21 mouse cellular contexts compared by ENCODE assay signal in the genomic region with DNA sequence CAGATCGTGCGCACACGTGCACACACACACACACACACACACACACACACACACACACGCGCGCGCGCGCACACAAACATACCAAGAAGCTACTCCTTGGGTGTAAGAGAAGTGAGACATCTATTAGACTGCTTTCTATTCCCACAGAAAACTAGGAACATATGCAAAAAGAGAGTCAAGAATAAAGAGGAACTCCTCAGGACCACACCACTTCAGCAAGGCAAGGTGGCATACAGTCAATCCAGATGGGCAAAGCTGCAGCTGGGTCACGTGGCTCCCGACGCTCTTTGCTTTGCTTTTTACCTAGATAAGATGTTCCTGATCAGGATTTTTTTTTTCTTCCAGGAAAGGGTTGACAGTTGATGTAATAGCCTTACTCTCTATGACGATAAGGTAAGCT.
"Had no signal": no experiment of that assay in that cellular context is flagged by ENCODE, and none has a peak within 500 bp of the region (broad histone marks: within the 10 kb centered on the region; RNA-seq: fewer than 3 reads in every experiment).

No protein-coding gene starts in this region.

- DNase-seq: layer of hippocampus, adult 9-11 months; lung, adult 18-20 months; lung, postnatal 10 days; lung, postnatal 36 days; right cerebral cortex, adult 18-20 months; right cerebral cortex, postnatal 14 days; right cerebral cortex, postnatal 4 days; thymus, adult 2 months; thymus, postnatal 14 days; thymus, postnatal 4 days had no signal

- H3K9me3 ChIP-seq: liver, embryonic 12.5 days; liver, embryonic 15.5 days; lung, embryonic 15.5 days; midbrain, embryonic 12.5 days; midbrain, embryonic 15.5 days; neural tube, embryonic 12.5 days; neural tube, embryonic 15.5 days had no signal

- H3K4me2 ChIP-seq: liver, embryonic 12.5 days; liver, embryonic 15.5 days; lung, embryonic 15.5 days; midbrain, embryonic 12.5 days; midbrain, embryonic 15.5 days; neural tube, embryonic 12.5 days; neural tube, embryonic 15.5 days had no signal

- H3K4me1 ChIP-seq: liver, embryonic 12.5 days; liver, embryonic 15.5 days; lung, embryonic 15.5 days; midbrain, embryonic 15.5 days had no signal

- H3K4me3 ChIP-seq: layer of hippocampus, adult 2 months; left cerebral cortex, adult 2 months; liver, embryonic 12.5 days; liver, embryonic 15.5 days; lung, embryonic 15.5 days; midbrain, embryonic 12.5 days; midbrain, embryonic 15.5 days; neural tube, embryonic 12.5 days; neural tube, embryonic 15.5 days had no signal

- H3K36me3 ChIP-seq: liver, embryonic 12.5 days; liver, embryonic 15.5 days; lung, embryonic 15.5 days; midbrain, embryonic 12.5 days; midbrain, embryonic 15.5 days; neural tube, embryonic 12.5 days; neural tube, embryonic 15.5 days had no signal

- H3K27ac ChIP-seq: kidney, postnatal 0 days; layer of hippocampus, adult 2 months; left cerebral cortex, adult 2 months; liver, embryonic 12.5 days; liver, embryonic 15.5 days; lung, embryonic 15.5 days; midbrain, embryonic 12.5 days; midbrain, embryonic 15.5 days; neural tube, embryonic 12.5 days; neural tube, embryonic 15.5 days; stomach, postnatal 0 days had no signal

- ATAC-seq: liver, embryonic 12.5 days; midbrain, embryonic 15.5 days had no signal

- H3K27me3 ChIP-seq: liver, embryonic 12.5 days; liver, embryonic 15.5 days; lung, embryonic 15.5 days; midbrain, embryonic 12.5 days; midbrain, embryonic 15.5 days; neural tube, embryonic 12.5 days; neural tube, embryonic 15.5 days had no signal

- H3K9ac ChIP-seq: liver, embryonic 12.5 days; liver, embryonic 15.5 days; lung, embryonic 15.5 days; midbrain, embryonic 12.5 days; midbrain, embryonic 15.5 days; neural tube, embryonic 12.5 days; neural tube, embryonic 15.5 days had no signal
